Mouse (Mus musculus): ENCODE results near the gene Cab39l.
"Not testable (repeated sequence)": the region's sequence is repeated elsewhere in the genome, so short reads cannot be mapped to it uniquely, and the experiment has no call there.

Cab39l gene

DNA sequence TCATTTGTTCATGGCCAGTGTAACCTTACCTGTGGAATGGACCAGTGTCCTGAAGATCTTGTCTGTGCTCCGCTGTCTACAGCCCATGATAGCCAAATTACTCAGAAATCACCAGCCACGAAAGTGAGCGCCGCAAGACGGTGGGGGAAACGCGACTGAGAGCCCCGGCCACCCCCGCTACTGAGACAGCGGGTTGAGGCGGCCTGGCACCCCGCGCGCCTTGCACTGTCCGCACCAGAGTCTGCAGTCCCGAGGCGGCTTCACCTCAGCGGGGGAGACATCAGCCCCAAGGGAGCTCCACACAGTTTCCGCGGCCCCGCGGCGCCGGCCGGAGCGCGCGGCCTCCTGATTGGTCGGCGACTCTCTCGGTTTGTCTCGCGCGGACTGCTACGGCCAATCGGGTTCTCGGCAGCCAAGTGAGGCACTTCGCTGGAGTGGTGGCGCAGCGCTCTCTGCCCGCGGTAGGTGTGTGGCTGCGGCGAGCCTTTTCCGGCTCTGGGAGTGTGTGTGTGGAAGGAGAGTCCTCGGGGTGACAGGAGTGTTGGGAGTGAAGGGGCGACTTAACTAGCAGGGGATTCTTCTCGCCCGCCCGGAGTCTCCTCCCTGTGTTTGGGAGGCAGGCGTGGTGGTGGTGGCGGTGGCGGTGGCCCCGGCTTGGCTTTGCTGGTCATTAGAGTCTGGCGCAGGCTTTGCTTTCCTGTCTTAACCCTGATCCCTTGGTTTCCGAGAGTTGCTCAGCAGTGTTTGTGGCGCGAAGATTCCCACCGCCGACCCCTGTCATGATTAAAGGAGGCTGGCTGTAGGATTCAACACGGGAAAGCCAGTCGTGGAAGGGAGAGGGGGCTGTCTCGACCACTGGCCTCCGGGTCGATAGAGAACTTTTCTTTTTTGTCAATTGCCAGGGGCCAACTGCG lies at the start of gene Cab39l, which contains the start of gene Setdb2:
TSS of gene Cab39l (plus strand) at position 415 of the 914 bp plus-strand sequence.
TSS of gene Setdb2 (minus strand) at position 327 of the 914 bp plus-strand sequence.
- DNase-seq (ENCODE audit: low read depth): peak; percentile 95

DNA sequence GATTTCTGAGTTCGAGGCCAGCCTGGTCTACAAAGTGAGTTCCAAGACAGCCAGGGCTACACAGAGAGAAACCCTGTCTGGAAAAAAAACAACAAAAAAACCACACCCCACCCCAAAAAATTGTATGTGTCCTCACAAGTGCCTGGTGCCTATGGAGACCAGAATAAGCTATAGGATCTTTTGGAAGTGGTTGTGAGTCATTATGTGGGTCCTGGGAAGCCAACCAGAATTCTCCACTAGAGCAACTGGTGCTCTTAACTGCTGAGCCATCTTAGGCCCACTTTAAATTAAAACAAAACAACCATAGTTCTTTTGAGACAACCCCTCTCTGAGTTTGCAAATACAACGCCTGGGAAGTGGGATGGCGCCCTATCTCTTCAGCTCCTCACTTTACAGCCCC lies 45.5 kb upstream of the Cab39l start, which contains the start of gene Phf11c:
TSS of gene Phf11c (minus strand) at position 101 of the 400 bp plus-strand sequence.
- DNase-seq (ENCODE audit: low read depth): no peak

DNA sequence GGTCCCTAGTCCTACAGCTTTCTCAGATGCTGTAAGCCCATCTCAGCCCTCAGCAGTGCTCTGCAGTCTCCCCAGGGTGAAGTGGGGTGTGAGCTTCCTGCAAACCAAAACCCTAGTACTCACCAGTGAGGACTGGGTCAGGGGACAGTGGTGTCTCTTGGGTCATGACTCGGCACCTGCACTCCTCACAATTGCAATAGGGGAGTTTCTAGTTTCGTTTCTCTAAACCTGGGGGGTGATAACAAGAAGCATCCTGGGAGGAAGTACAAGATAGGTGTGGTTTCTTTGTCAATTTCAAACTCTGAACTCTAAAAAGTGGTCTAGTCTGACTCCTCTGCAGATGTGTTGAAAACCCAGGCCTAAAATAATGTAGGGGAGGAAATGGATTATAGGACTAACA lies 43.8 kb upstream of the Cab39l start:
- peak; percentile 65 for DNase-seq (ENCODE audit: low read depth)

DNA sequence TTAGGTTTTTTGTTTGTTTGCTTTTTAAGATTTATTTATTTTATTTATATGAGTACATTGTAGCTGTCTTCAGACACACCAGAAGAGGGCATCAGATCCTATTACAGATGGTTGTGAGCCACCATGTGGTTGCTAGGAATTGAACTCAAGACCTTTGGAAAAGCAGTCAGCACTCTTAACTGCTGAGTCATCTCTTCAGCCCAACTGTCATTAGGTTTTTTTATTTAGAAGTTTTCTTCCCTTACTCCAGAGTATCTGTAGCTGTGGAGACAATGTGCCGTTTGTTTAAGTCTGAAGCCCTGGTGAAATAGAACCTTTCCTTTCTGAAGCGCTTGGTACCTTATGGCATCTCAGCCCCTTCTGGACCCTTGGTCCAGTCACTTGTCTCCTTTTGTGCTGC lies 25.8 kb upstream of the Cab39l start:
- not testable (repeated sequence) for DNase-seq (ENCODE audit: low read depth)

- no peak for DNase-seq (ENCODE audit: low read depth)
Observed at GRCm38 (mm10) chr14:59418171-59418570, 22.6 kb upstream of the Cab39l start.

GRCm38 (mm10) chr14:59422912-59423663 lies 17.7 kb upstream of the Cab39l start:
- no peak for DNase-seq (ENCODE audit: low read depth)

- no peak for DNase-seq (ENCODE audit: low read depth)
Observed at GRCm38 (mm10) chr14:59430556-59430955, 10.2 kb upstream of the Cab39l start.

- DNase-seq (ENCODE audit: low read depth): no peak
Observed at GRCm38 (mm10) chr14:59433902-59434301, 6.9 kb upstream of the Cab39l start.

DNA sequence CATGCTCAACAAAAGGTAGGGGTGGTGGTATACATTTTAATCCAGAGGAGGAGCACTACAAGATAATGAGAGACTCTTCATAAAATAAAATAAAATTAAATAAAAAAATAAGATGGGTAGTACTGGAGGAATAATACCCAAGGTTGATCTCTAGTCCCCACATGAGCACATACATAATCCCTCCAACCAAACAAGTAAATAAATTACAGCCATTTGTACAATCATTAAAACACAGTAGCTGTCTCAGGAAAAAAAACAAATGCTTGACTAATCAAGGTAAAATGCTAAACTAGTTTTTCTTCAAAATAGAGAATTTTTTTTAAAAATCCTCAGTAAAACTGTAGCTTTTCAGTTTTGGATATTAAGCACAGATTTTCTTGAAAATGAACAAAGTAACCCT lies 5.6 kb upstream of the Cab39l start:
- DNase-seq (ENCODE audit: low read depth): no peak

GRCm38 (mm10) chr14:59437398-59437797 lies 3.4 kb upstream of the Cab39l start:
- DNase-seq (ENCODE audit: low read depth): no peak

DNA sequence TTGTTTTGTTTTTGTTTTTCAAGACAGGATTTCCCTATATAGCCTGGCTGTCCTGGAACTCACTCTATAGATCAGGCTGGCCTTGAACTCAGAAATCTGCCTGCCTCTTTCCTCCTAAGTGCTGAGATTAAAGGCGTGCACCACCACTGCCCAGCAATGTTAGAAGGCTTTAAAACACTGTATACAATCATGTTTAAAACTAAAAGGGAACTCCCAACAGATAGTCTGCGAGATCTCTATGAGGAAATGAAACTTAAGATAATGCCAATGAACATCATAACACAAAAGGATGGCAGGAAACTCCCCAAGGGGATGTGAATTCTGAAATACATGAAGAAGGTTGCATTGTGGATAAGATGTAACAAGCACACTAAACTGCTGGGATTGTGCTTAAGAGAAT lies 2.3 kb upstream of the Cab39l start:
- no peak for DNase-seq (ENCODE audit: low read depth)

DNA sequence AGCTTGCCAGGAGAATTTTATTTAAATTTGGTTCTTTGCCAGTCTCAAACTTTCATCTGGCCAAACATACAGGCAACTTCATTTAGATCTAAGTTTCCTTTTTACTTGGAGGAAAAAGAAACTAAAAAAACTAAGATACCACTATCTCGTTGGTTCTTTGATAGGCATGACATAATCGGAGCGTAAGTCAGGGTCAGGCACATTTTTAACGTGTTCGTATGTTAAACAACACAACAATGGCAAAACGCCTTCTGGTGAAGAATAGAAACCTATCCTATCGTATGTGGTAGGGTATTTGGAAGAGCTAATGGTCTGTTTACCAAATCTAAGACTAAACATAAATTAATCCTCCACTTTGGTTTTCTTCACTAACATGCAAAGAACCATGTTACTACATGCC lies 733 bp upstream of the Cab39l start:
- peak; percentile 66 for DNase-seq (ENCODE audit: low read depth)

GRCm38 (mm10) chr14:59441472-59441805 lies 667 bp downstream of the Cab39l start:
- DNase-seq (ENCODE audit: low read depth): peak; percentile 65

DNA sequence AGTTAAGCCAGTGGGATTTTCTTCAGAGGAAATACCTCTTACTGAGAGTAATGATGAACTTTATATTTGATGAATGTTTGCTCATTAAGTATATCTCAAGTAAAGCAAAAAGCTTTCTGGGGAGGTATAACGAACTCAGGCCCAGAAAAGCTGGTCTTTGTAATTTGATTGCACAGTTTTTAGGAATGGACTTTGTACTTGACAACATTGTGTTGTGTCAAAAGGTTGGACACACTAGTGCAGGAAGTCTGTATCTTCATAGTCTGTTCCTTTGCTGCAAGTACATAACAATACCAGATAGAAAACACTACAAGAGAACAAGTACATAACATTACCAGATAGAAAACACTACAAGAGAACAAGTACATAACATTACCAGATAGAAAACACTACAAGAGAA lies 4.6 kb downstream of the Cab39l start:
- no peak for DNase-seq (ENCODE audit: low read depth)

DNA sequence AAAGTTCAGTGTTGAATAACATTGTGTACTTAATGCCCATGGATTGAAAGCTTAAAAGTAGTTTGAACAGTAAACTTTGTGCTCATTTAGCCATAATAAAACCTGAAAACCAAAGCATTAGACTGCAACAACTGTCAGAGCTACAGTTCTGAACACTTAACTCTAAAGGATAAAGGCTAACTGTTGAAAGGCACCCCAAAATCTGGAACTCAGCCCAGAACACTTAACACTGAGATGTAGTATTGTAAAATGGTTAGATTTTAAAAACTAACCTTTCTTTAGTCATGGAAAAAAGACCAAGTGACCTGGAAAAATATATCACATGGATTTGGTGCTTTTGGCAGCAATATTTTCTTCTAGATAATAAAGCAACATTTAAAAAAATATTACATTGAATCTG lies 7.2 kb downstream of the Cab39l start:
- no peak for DNase-seq (ENCODE audit: low read depth)

- no peak for DNase-seq (ENCODE audit: low read depth)
Observed at GRCm38 (mm10) chr14:59466503-59466902, 25.7 kb downstream of the Cab39l start.

- peak; percentile 6 for DNase-seq (ENCODE audit: low read depth)
Observed at GRCm38 (mm10) chr14:59467798-59468197, 27.0 kb downstream of the Cab39l start.

GRCm38 (mm10) chr14:59470781-59471180 lies 30.0 kb downstream of the Cab39l start:
- no peak for DNase-seq (ENCODE audit: low read depth)

DNA sequence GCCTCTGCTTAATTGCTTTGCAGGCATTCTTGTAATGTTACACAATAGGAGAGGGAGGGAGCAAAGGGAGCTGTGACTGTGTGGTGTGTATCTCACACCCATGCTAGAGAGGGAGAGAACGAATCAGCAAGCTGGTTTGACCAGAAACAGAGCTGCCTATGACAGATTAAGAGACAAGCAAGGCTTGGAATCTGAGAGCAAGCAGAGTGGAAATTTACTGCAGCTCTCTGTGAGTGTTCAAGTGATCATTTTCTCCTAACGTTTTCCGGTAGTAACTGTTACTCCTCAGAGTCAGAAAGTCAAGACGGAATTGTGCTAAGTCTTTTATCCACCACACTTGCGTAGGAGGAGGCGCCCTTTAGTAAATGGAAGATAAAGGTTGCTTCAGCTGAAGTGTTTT lies 37.9 kb downstream of the Cab39l start:
- no peak for DNase-seq (ENCODE audit: low read depth)

- no peak for DNase-seq (ENCODE audit: low read depth)
Observed at GRCm38 (mm10) chr14:59485247-59485810, 44.6 kb downstream of the Cab39l start.

DNA sequence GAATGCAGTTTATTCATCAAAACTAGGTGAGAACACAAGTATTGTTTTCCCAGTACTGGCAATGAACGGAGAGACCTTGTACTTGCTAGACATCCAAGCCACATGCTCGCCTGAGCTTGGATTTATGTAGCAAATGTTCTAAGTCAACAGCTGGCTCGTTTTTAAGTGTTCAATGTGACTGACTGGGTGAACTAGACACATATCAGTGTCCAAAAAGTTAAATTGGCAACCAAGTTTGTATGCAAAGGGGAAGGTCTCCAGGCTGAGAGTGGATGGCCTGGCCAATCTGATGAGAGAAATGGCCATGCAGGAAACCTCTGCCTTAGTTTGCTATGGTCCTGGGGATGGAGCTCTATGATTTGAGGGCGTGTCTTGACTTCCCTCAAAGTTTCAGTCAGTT lies 51.6 kb downstream of the Cab39l start:
- DNase-seq (ENCODE audit: low read depth): no peak

GRCm38 (mm10) chr14:59497928-59498327 lies 57.2 kb downstream of the Cab39l start:
- DNase-seq (ENCODE audit: low read depth): no peak

GRCm38 (mm10) chr14:59504831-59505230 lies 64.1 kb downstream of the Cab39l start:
- no peak for DNase-seq (ENCODE audit: low read depth)
